Mouse (Mus musculus) limb, embryonic 14.5 days (tissue): ENCODE data around the gene Map2k1. TPM values are rescaled to one million over a fixed set of nuclear protein-coding genes. Genes with fewer than 3 reads are reported as not detected.

Experiments
- ATAC-seq: fragments of 200-750 bp; cut with Nextera tagmentation; 2 replicates; pipeline ENCODE4 v1.8.0; 2017; ENCODE audit warnings: low read depth, moderate number of reproducible peaks, moderate TSS enrichment; ENCODE audit not compliant: low FRiP score
- DNase-seq: peaks from one replicate; pipeline ENCODE4 v3.0.0-alpha.2; 2015; ENCODE audit warnings: low spot score
- H3K27ac ChIP-seq: fragments of 300-500 bp; sonication (generic); replicated peaks from 2 replicates; pipeline ENCODE4 v1.5.1; 2014; ENCODE audit warnings: low read depth, mild to moderate bottlenecking, low read length, moderate library complexity, mixed read lengths
- H3K27me3 ChIP-seq: fragments of 300-500 bp; sonication (generic); 2 replicates; pipeline ENCODE4 v1.6.1; 2014; ENCODE audit warnings: low read length, mixed read lengths; ENCODE audit not compliant: control insufficient read depth, insufficient read depth
- H3K36me3 ChIP-seq: fragments of 300-500 bp; sonication (generic); 2 replicates; pipeline ENCODE4 v1.6.1; 2014; ENCODE audit warnings: mild to moderate bottlenecking, low read length, moderate library complexity, mixed read lengths; ENCODE audit not compliant: control insufficient read depth, insufficient read depth
- H3K4me1 ChIP-seq: fragments of 300-500 bp; sonication (generic); 2 replicates; pipeline ENCODE4 v1.6.1; 2014; ENCODE audit warnings: antibody characterized with exemption, low read length, mixed read lengths; ENCODE audit not compliant: control insufficient read depth, insufficient read depth
- H3K4me2 ChIP-seq: fragments of 300-500 bp; sonication (generic); replicated peaks from 2 replicates; pipeline ENCODE4 v1.6.1; 2014; ENCODE audit warnings: low read depth, mild to moderate bottlenecking, low read length, moderate library complexity; ENCODE audit not compliant: severe bottlenecking
- H3K4me3 ChIP-seq: fragments of 300-500 bp; sonication (generic); replicated peaks from 2 replicates; pipeline ENCODE4 v1.5.1; 2014; ENCODE audit warnings: low read length
- H3K9ac ChIP-seq: fragments of 300-500 bp; sonication (generic); 2 replicates; pipeline ENCODE4 v1.6.1; 2014; ENCODE audit warnings: mild to moderate bottlenecking, low read depth, low read length, moderate library complexity; ENCODE audit not compliant: severe bottlenecking
- H3K9me3 ChIP-seq: fragments of 300-500 bp; sonication (generic); 2 replicates; pipeline ENCODE4 v1.6.1; 2016; ENCODE audit warnings: low read length; ENCODE audit not compliant: control insufficient read depth
- POLR2A ChIP-seq: fragments of 200-500 bp; IDR thresholded peaks from 2 replicates; pipeline ENCODE4 v1.8.0; 2012; ENCODE audit warnings: inconsistent platforms, mild to moderate bottlenecking, moderate library complexity, borderline replicate concordance; ENCODE audit not compliant: insufficient read depth, insufficient read length; ENCODE audit errors: extremely low read depth
- WGBS: fragments of 180-500 bp; shearing (Covaris S2); extraction: QIAGEN DNeasy Blood & Tissue Kit; methylation state at CpG from one replicate; pipeline ENCODE4 v1.1.7; 2014; 5-methylcytosine and 5-hydroxymethylcytosine counted together
- polyA plus RNA-seq, 2 experiments: library from polyadenylated mRNA; depleted of rRNA in 1 of 2; stranded (reverse) in 1 of 2; unstranded in 1 of 2; fragments of >200 nt; fragmentation: Nextera tagmentation in 1 of 2; extraction: Ambion mirVana in 1 of 2; gene quantifications; 2 replicates each; pipeline versions ENCODE4 v1.2.1 to v1.2.3; 2012 to 2014

Gene Map2k1
- polyA plus RNA-seq, 2 experiments: 51.3 to 81.3 TPM

GRCm38 (mm10) chr9:64178610-64178973, 74.8 kb downstream of the Map2k1 start:
- DNase-seq (peak; percentile 61), ATAC-seq (0 out of 2 replicates have a peak, but pooled peaks have one; percentile 54)
- Histone ChIP-seq H3K4me3 (peak overlapping the region; percentile 62), H3K4me1 (peaks cover 19% of the 10 kb centered on the region), H3K9ac (0 out of 2 replicates have a peak overlapping the region, but pooled peaks have one; percentile 72), H3K36me3 (peaks cover 72% of the 10 kb centered on the region), H3K27me3 (no peaks in the 10 kb centered on the region), H3K4me2 (peak overlapping the region; percentile 48), H3K9me3 (no peaks in the 10 kb centered on the region), H3K27ac (peak overlapping the region; percentile 70; the same call in 1 of the 2 replicates)
- no peak for TF ChIP-seq POLR2A
- 33% methylated on average over 3 of the region's 3 CpGs for WGBS

DNA sequence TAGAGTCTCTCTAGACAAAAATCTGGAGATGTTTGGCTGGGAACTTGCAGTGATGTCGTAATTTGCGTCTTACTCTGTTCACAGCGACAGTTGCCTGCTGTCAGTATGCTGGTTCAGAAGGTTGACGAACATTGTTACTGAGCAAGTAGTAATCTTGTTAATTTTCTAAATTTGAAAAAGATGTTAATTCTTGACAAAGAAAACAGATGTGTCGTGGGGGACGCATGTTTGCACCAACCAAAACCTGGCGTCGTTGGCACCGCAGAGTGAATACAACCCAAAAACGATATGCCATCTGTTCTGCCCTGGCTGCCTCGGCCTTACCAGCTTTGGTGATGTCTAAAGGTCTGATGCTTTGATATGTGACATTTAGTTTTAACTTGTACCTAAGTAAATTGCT, 78.1 kb downstream of the Map2k1 start:
- Histone ChIP-seq H3K27me3 (no peaks in the 10 kb centered on the region), H3K27ac (no peak overlapping the region), H3K36me3 (peaks cover 49% of the 10 kb centered on the region), H3K9ac (no peak overlapping the region), H3K4me3 (no peak overlapping the region), H3K4me2 (no peak overlapping the region), H3K9me3 (no peaks in the 10 kb centered on the region), H3K4me1 (peaks cover 19% of the 10 kb centered on the region)
- TF ChIP-seq POLR2A: no peak
- DNase-seq (no peak), ATAC-seq (no peak)
- 88% methylated on average over 11 of the region's 11 CpGs for WGBS

DNA sequence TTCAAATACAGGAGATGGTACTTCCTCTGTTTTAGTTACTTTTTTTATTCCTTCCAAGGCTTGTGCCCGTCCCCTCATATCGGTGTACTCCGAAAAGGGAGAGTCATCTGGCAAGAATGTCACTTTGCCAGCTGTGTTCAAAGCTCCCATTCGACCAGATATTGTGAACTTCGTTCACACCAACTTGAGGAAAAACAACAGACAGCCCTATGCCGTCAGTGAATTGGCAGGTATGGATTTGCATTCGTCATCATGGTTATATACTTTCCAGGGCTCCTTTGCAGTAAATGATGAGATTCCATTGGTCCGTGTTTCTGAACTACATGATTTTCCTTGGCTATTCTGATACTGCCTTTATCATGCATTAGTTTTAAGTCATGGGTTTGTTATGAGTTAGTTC, 78.7 kb downstream of the Map2k1 start:
- DNase-seq (no peak), ATAC-seq (no peak)
- peaks cover 15% of the 10 kb centered on the region for H3K4me1 ChIP-seq
- H3K4me2 ChIP-seq: peak overlapping the region; percentile 75
- peak overlapping the region; percentile 94 for H3K4me3 ChIP-seq
- peaks cover 46% of the 10 kb centered on the region for H3K36me3 ChIP-seq
- no peak for TF ChIP-seq POLR2A
- no peaks in the 10 kb centered on the region for H3K9me3 ChIP-seq
- WGBS: 59% methylated on average over 8 of the region's 8 CpGs
- H3K27ac ChIP-seq: no peak overlapping the region
- no peaks in the 10 kb centered on the region for H3K27me3 ChIP-seq
- 0 out of 2 replicates have a peak overlapping the region, but pooled peaks have one; percentile 3 for H3K9ac ChIP-seq

DNA sequence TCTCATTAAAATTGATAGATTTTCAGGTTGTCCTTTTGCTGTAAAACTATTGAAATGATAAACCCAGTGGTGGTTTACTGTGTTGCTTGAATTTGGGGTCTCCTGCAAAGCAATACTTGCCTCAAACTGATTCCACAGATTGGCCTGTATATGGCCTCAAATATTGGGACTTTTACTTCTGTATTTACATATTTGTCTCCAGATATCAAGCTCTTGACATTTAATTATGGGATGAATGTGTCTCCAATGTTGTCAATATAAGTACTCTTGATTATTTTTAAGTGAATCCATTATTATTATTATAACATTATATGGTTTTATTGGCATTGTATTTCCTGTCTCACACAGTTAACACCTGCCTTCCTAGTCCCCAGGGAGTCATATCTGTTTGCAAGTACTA, 79.1 kb downstream of the Map2k1 start:
- DNase-seq: no peak
- Histone ChIP-seq H3K9me3 (no peaks in the 10 kb centered on the region), H3K27me3 (no peaks in the 10 kb centered on the region), H3K4me1 (peaks cover 13% of the 10 kb centered on the region), H3K27ac (peak overlapping the region; percentile 94), H3K36me3 (peaks cover 46% of the 10 kb centered on the region), H3K4me3 (peak overlapping the region; percentile 94), H3K9ac (peak overlapping the region; percentile 92), H3K4me2 (peak overlapping the region; percentile 75)
- ATAC-seq: no peak
- TF ChIP-seq POLR2A: no peak

GRCm38 (mm10) chr9:64173666-64174220, 79.7 kb downstream of the Map2k1 start:
- Histone ChIP-seq H3K4me3 (peak overlapping the region; percentile 94), H3K27me3 (no peaks in the 10 kb centered on the region), H3K4me1 (peaks cover 10% of the 10 kb centered on the region), H3K36me3 (peaks cover 43% of the 10 kb centered on the region), H3K4me2 (peak overlapping the region; percentile 75), H3K9ac (peak overlapping the region; percentile 92), H3K9me3 (no peaks in the 10 kb centered on the region), H3K27ac (peak overlapping the region; percentile 94)
- no peak for TF ChIP-seq POLR2A
- DNase-seq (no peak), ATAC-seq (no peak; the same call in 1 of the 2 replicates)
- WGBS: under 1% methylated on average over 16 of the region's 16 CpGs
